Mouse (Mus musculus) spleen, postnatal 14 days (tissue): ENCODE results near the gene Ptprj.
A peak's percentile ranks its signal among the peaks of the same experiment; 100 is the strongest.
"Not testable (repeated sequence)": the region's sequence is repeated elsewhere in the genome, so short reads cannot be mapped to it uniquely, and the experiment has no call there.

Experiments used
- DNase-seq, 2 experiments: peaks; one replicate each; pipeline ENCODE4 v3.0.0; 2021 to 2022; ENCODE audit warnings: low spot score in 2 of 2

Ptprj gene

DNA sequence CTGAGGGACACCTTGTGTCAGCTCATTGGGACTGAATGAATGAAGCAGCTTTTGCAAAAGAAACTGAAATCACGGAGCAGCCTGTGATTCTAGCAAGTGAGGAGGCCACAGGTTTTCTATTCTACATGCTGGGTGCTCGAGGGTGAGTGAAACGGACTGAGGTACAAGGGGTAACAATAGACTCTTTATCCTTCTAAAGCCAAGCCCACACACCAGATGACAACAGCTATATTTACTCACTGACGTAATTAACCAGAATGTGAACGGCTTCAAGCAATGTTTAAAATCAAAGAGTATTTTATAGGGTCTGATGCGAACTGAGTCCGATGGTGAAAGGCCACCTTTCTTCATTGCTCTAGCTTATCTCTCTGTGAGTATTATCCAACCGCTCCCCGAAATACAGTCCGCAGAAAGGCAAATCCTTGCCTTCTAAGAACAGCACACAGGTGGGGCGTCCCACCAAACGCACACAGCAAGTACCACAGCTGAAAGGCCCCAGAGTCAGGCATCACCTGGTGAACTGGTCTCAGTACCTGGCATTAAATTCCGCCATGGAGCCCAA lies 99.6 kb downstream of the Ptprj start:
- no peak for DNase-seq

DNA sequence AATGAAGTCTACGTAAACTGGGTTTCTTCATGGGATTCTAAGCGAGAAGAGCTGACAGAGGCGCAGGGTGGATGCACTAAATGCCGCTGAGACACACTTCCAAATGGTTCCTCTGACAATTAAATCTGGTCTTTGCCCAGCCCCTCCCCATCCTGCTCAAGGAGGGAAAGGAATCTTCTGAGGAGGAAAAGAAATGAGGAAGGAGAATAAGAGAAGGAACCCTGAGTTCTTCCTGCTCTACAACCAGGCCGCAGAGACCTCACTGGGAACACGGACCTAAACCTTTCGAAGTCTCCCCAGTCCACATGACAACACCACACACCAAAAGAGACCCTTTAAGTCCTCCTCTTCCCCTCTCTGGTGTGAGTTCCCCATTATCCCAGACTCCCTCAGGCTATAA lies 101.9 kb downstream of the Ptprj start:
- DNase-seq: no peak

DNA sequence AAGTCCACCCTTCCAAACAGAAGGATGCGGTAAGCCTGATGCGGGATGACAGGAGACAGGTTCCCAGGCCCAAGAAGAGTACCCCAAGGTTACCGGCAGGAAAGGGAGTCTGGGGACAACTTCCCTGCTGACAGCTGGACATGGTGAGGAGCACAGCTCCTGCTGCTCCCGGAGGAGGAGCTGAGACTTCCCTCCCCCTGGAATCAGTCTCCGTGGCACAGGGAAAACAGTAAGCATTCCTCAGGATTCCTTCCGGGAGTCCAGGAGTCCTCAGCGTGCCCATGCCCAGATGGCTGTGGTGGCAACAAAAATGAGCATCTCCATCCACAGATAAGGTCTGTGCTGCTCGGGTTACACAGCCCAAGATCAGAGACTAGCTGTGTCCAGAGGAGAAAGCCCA lies 102.8 kb downstream of the Ptprj start:
- no peak for DNase-seq

DNA sequence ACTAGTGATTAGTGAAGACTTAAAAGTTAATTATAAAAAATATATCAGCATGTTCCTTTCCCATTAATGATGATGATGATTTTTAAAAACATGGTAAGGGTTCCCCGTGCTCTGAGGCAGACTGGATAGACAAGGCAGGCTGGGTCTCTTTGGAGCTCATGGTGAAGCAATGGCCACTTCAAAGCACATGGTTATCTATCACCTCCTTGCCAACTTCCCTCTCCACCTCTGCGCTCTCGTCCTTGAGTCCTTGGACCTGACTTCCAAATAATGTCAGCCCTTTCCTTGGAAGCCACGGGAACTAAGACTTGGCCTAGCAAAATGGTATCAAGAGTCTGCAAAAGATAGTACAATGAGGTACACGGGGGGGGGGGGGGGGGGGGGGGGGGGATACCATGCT lies 103.7 kb downstream of the Ptprj start:
- DNase-seq: no peak

DNA sequence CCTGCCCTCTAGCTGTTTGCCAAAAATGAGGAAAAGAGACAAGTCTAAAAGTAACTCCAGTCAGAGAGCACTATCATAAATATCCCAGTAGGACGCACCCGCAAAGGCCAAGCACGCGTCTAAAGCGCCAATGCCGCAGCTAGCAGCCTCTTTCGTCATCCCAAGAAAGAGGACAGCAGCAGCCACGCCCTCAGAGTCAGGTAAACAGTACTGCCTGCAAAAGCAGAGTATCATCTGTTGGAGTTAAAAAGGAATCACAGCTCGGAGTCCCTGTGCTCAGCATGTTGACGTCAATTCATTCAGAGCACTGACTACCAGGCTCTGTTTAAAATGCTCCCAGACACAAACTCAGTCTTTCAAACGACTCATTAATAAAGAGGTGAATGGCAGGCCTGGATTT lies 104.1 kb downstream of the Ptprj start:
- no peak for DNase-seq

DNA sequence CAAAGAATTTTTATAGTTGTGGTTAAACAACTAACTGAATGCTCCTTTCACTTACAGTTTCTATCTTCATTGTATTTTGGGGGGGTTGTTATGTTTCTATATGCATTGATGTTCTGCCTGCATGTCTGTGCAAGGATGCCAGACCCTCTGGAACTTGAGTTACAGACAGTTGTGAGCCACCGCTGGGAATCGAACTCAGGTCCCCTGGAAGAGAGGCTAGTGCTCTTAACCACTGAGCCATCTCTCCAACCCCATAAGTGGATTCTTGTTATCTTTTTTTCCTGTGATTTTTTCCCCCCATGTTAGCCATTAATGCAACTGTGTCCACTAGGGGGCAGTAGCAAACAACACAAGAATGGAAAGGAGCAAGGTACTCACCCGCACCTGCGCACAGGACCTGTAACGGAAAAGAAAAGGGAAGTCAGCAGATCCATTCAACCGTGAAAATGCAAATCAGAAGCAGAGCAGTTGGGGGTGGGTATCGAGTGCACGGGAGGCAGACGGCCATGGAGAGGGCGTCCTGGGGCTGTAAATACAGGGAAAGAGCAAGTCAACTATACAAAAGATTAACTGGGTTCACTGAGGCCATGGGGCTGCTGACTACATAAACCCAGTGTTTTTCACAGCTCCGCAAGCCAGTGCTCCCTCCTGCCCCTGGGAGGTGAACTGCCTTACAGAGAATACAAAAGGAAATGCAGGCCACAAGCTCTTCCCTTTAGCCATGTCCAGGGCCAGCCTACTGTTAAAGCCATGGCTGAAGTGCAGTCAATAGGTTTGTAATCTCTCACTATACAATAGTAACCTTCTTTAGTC lies 105.6 kb downstream of the Ptprj start:
- DNase-seq: peak; percentile 66 to 87

DNA sequence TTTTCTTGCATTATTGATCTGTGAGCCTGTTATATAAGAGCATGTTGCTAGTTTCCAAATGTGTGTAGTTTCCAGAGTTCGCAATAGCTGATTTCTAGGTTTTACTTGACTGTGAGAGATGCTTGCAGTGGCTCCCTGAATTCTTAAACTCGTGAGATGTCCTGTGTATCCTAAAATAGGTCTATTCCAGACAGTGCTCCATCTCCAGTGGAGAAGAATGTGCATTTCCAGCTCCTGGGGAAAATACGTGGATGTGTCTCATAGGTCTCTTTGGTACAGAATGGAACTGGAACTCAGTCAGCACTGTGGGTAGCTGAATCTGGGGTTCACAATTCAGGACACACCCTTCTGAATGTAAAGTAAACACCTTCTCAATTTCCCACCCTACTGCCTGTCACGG lies 107.7 kb downstream of the Ptprj start:
- DNase-seq: no peak

DNA sequence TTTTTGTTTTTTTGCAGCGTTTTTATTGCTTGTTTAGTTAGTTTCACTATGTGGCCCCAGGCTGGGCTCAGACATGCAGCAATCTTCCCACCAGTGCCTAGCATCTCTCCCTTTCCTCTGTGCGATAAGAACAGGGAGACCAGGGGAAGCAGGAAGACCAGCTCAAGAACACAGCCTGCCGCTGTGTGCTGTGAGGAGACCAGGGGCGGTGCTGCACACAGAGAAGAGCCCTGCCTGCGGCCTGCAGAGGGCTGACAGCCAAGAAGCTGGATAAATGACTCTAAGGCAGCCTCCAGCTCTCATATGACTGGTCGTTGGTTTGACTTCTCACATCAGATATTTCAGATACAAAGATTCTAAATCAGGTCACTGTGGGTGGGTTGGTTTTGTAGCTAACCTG lies 110.3 kb downstream of the Ptprj start:
- no peak for DNase-seq

DNA sequence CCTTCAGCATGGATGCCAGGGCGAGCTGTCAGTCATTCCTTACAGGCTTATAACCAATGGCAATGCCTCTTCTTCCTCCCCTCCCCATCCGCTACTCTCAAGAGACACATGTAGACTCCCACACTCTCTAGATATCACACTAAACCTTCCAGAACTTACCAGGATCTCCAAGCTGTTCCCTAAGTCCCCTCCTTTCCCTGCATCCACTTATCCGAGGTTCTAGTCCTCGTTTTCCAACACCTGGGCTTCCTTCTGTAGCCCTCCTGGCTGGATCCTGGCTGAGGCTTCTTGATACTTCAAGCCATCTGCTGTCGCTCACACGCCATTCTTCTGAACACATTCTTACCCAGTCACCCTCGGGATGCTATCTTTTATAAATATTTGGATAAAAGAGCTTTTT lies 114.0 kb downstream of the Ptprj start:
- no peak for DNase-seq

DNA sequence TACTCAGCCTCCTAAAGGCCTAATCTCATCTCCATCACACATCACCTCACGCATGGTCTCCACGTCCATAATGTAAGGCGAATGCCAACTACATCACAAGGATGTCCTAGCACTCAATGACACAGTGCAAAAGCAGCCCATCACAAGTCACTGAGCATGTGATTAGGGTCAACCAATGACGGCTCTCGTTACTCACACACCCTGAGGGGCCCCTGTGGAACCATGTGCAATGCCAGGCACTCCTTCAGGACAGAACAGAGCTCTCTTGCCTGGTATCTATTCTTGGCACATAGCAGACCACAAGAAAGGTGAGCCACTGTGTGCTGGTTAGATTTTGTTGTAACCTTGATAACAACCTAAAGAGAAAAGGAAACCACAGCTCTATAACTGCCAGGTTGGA lies 116.7 kb downstream of the Ptprj start:
- DNase-seq: no peak

DNA sequence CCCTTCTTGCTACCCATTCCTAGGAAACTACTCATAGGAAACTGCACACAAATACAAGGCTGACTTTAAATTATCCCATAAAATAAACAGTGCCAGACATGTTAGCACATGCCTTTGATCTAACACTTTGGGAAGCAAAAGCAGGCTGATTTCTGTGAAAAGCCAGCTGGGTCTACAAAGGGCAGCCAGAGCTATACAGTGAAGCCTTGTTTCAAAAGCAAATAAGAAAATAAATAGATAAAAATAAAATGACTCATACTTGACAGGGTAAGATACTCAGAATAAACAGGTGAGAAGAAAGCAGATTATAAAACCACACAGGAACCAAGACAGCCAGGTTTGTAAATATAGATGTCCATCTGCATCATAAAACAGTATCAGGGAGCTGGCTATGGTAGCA lies 118.2 kb downstream of the Ptprj start:
- DNase-seq: no peak

DNA sequence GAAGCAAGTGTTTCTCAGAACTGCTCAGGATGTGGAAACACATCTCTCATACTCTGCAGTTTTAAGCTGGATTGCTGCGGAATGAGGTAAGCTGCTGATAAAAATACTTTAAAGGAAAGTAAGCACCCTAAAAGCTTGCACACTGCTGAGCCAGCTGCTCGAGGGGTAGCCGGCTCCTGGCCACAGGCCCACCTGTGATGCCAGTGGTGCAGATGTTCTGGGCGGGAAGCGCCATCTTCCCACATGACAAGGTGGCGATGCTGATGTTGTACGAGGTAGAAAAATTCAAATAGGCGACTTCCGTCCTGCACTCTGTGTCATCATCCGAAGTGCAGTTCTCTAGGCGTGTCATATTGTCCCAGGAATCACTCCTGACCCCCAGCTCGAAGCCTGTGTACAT lies 122.5 kb downstream of the Ptprj start:
- no peak for DNase-seq

DNA sequence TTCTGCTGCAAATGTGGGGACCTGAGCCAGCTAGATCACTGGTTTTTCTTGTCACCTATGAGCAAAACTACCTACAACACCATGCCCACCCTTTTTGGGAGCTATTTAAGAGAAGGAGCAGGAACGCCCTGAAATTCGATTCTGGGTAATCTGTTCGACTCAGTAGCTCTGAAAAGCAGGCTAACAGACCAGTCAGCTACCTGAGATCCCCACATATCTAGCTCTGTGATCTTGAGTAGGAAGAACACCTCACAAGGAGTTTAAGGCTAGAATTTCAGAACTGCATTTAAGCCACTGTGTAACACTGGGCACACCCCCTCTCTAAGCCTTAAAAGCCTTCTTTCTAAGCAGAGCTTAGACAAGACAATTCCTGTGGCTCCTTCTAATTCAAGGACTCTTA lies 128.1 kb downstream of the Ptprj start:
- no peak for DNase-seq

DNA sequence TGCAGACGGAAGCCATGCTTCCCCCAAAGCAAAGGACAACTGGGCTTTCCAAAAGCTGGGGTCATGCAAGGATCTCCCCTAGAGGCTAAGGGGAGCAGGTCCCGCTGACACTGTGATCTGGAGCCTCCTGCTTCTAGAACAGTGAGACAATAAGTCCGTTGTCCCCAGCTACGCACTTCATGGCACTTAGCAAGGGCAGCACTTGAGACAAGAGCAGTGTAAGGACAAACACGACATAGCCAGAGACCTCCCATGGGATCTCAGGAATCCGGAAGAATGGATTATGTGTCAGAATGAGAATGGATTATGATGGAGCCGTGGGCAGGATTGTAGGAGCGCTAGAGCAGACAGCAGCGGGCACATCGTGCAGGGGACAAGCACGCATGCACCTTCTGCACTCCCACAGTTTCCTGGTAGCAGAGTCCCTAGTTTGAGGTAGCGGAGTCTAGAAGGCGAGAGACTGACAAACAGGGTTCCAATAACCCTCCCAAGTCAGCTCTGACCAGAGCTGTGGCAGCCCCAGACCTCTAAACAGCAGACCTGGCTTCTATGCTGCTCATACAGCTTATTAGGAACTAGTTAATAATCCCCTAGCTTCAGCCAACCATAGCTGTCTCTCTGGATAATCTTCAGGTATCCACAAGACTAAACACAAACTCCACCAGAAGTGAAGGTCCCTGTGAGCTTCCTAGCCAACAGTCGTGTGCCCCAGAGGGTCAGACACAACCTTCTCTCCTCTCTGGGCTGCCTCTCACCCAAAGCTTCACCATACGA lies 131.3 kb downstream of the Ptprj start:
- DNase-seq: no peak

DNA sequence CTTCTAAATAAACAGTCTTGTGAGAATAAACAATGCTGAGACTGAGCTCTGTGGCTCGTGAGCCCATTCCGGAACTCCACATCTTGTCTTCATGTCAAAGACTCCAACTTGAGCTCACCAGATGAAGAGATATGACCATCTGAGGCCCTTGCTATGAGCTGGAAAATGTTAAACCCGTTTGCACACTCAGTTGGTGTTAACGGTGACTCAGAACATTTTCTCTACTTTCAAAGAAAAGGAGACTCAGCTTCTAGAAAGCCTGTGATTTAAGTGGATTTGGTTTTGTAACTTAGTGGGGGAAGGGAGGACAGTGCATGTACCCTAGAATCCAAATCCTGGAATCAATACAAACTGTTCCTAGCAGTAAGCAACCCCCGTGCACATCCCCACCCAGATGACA lies 136.6 kb downstream of the Ptprj start:
- DNase-seq: no peak

DNA sequence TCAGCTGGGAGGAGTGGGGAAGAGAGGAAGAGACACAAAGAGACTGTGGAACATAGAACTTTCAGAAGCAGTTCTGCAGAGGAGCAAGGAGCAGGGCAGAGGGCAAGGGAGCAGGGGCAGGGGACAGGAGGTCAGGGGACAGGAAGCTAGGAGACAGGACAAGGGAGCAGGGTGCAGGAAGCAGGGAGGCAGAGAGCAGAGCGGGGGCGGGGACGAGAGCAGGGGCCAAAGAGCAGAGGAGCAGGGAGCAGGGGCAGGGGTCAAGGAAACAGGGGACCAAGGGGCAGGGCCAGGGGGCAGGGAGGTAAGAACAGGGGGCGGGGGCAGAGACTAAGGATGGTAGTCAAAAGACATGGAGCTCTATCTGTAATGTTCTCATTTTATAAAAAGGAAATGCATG lies 138.6 kb downstream of the Ptprj start:
- DNase-seq: not testable (repeated sequence)

DNA sequence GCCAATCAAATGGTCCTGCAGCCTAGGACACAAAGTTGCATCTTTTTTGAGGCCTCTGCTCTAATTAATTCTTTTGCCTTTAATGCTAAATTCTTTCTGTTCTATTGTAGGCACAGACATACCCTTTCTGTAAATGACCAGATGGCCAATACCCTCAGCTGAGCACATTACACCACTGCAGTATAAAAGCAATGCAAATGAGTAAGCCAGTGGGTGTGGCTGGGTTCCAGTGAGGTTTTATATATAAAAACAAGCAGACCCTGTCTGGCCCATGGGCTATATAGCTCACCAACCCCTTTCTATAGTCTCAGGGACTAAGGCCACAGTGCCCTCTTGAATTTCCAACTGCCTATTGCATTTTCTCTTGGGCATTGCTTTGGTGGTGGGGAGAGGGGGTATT lies 140.3 kb downstream of the Ptprj start:
- DNase-seq: not testable (repeated sequence)

DNA sequence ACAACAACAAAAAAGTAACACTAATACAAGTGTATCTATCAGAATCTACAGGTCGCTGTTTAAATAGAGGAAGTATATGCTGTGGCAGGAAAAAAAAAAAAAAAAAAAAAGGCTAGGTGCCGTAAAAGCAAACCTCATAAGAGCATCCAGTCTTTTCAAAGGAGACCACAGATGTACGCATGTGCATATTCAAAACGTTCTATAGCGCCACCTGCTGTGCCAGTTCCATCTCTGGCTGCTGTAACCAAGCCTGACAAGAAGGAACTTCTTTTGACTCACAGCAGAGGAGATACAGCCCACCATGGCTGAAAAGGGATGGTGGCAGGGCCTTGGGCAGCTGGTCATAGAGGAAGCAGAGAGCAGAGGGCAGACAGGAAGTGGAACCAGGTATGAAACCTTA lies 143.0 kb downstream of the Ptprj start:
- not testable (repeated sequence) for DNase-seq

DNA sequence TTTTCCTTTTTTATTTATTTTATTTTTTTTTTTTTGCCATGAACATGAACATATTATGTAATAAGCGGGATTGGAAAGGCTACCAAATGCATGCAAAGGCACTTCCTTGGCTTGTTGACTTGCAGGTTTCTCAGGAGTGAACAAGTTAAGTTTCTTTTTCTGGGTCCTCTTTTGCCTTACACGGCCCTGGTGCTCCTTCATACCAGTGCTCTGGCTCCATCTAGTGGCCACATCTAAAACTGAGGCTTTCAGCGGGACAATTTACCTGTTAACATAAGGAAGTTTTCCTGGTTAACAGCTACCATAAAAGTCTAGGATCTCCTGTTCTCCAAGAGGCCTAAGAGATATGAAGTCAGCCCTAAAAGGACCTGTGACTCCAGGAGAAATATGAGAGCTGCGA lies 150.7 kb downstream of the Ptprj start:
- DNase-seq: not testable (repeated sequence)

DNA sequence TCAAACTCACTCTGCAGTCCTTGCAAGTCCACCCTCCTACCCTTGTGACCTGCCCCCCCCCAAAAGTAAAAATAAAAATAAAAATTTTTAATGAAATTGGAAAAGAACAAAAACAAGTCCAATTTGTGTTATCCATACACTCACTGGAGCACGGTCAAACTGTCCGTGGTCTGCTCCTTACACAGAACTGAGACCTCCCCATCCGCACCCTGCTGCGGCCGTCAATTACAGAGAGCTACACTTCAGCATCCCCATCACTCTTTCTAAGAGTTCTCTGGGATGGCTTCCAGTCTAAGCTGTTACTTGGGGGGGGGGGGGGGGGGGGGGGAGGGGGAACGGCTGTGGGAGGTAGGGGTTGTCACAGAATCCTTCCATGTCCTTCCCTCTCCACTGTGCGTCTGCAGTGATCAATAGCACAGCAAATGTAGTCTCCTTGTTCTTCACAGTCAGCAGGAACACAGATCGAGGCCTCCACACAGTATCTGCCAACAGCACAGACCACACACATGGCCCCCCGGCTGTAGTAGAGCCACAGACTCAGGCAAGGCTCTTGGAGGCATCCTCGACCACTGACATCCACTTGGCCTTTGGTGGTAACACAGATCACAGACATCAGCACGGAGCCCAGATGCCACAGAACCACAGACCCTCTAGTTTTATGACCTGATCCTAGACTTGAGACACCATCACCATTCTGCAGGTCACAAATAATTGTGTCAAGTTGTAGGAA lies 151.3 kb downstream of the Ptprj start:
- DNase-seq: not testable (repeated sequence)

DNA sequence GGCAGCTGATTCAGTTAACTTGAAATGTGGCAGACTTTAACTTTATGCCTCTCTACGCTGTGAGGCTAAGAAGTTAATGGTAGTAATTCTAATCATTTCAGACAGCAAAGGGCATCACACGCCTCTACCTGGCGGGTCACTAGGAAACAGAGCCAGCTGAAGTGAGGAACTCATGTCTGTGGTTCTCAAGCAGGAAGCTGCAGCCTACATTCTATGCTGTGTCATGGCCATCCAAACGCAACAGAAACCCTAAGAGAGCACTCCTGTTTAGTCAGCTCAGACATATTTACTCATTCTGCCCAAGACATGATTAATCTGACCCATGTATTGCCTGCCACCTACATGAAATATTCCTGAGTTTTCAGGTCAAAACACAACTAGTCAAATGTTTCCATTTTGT lies 155.5 kb downstream of the Ptprj start:
- not testable (repeated sequence) for DNase-seq

DNA sequence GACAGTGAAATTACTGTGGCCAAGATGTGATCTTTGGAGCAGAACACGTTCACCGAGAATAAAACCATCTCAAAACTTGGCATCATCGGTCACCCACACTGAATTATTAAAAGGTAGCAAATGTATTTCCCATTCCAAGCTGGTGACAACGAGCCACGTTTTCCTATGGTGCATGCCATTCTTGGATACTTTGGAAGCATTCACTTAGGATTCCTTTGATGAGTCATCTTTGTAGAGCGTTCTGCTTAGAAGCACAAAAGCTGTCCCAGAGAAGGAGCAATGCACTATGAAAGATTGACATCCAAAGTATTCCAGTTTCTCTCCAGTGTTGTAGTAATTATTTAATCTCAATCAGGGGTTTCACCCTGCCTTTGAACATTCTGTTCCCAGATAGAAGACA lies 158.2 kb downstream of the Ptprj start:
- not testable (repeated sequence) for DNase-seq
